Mouse (Mus musculus): Measurements from ENCODE around the gene Robo4. TPM values are rescaled to one million over a fixed set of nuclear protein-coding genes. Genes with fewer than 3 reads are reported as not detected.

Gene Robo4
- polyA plus RNA-seq, 1 experiment, result 11.4 TPM

DNA sequence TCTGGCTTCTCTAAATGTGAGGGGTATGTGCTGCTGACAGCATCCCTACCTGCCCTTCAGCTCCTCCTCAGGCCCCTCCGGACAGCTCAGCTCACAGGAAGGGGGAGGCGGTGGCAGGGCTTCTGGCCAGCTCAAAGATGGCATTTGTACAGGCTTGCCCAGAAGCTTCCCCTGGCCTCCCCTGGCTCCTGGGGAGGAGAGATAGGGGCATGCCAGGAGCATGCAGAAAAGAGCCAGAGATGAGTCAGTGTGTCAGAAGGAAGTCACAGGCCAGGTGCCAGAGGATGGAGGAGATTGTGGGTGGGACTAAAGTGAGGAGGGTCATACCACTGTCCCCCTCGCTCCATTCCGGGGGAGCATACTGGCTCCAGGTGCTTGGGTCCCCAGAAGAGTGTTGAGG, 17.1 kb downstream of the Robo4 start:
- no peaks in the 10 kb centered on the region for H3K36me3 ChIP-seq (ENCODE audit: control insufficient read depth, insufficient read depth, low read length)
- H3K27me3 ChIP-seq (ENCODE audit: control insufficient read depth, insufficient read depth, low read length), result no peaks in the 10 kb centered on the region
- H3K4me1 ChIP-seq (ENCODE audit: control insufficient read depth, insufficient read depth, insufficient read length), result peaks cover 5% of the 10 kb centered on the region; the same call in 1 of the 2 replicates
- TF ChIP-seq POLR2A (IDR thresholded peaks at IDR 0.05; ENCODE audit: low read depth, low read length), result no peak
- TF ChIP-seq CTCF (IDR thresholded peaks at IDR 0.05; ENCODE audit: extremely low read depth, insufficient read depth, insufficient read length, insufficient replicate concordance), result no peak
- no peak for DNase-seq (ENCODE audit: low read depth in 1 of 2, low spot score in 2 of 2)
- H3K4me3 ChIP-seq (ENCODE audit: extremely low read depth, insufficient read depth, insufficient read length), result no peak overlapping the region
- no peak overlapping the region for H3K27ac ChIP-seq (ENCODE audit: insufficient read depth, low read length)
- 70% methylated on average over 4 of the region's 4 CpGs for WGBS

DNA sequence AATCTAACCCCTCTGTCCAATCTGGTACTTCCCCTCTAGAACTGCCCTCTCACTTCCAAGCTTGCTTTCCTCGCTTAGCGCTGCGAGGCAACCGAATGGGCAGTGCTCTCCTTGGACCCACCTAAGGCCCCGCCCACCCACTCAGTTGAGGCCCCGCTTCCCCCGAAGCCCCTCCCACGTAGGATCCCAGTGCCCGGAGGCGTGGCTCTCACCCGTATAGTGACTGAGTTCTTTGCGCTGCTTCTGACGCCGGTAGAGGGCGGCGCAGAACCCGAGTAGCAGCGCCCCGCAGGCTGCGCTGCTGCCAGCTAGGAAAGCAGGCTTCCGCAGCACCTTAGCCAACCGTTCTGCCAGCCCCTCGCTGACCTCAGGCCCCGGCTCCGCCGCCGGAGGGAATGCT, 19.0 kb downstream of the Robo4 start:
- Histone ChIP-seq H3K27me3 (ENCODE audit: control insufficient read depth, insufficient read depth, low read length) (no peaks in the 10 kb centered on the region), H3K4me3 (ENCODE audit: extremely low read depth, insufficient read depth, insufficient read length) (peak overlapping the region; percentile 22; the same call in 1 of the 2 replicates)
- under 1% methylated on average over 27 of the region's 27 CpGs for WGBS

DNA sequence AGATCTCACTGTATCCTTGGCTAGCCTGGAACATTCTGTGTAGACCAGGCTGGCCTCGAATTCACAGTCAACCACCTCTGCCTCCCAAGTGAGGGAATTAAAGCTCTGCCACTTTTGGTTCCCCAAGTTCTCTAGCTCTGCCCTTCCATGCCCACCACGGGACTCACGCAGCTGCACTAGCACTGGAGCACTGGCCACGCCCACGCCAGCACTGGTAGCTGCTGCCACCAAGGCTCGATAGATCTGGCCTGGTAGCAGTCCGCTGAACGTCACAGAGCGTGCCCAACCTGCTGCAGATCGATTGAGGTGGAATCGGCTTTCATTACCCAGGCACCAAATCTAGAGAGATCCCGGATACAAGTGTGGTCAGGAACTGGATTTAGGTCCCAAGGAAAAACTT, 19.5 kb downstream of the Robo4 start:
- DNase-seq (ENCODE audit: low read depth in 1 of 2, low spot score in 2 of 2), result no peak
- Histone ChIP-seq H3K36me3 (ENCODE audit: control insufficient read depth, insufficient read depth, low read length) (no peaks in the 10 kb centered on the region), H3K27ac (ENCODE audit: insufficient read depth, low read length) (no peak overlapping the region), H3K27me3 (ENCODE audit: control insufficient read depth, insufficient read depth, low read length) (no peaks in the 10 kb centered on the region), H3K4me3 (ENCODE audit: extremely low read depth, insufficient read depth, insufficient read length) (no peak overlapping the region), H3K4me1 (ENCODE audit: control insufficient read depth, insufficient read depth, insufficient read length) (peaks cover 5% of the 10 kb centered on the region; the same call in 1 of the 2 replicates)
- TF ChIP-seq POLR2A (IDR thresholded peaks at IDR 0.05; ENCODE audit: low read depth, low read length) (no peak), CTCF (IDR thresholded peaks at IDR 0.05; ENCODE audit: extremely low read depth, insufficient read depth, insufficient read length, insufficient replicate concordance) (no peak)
- 18% methylated on average over 12 of the region's 12 CpGs for WGBS

More for the DNA sequence above, 19.0 kb downstream of the Robo4 start:
- Histone ChIP-seq H3K27ac (ENCODE audit: insufficient read depth, low read length) (no peak overlapping the region), H3K4me1 (ENCODE audit: control insufficient read depth, insufficient read depth, insufficient read length) (peaks cover 5% of the 10 kb centered on the region; the same call in 1 of the 2 replicates), H3K36me3 (ENCODE audit: control insufficient read depth, insufficient read depth, low read length) (no peaks in the 10 kb centered on the region)
- TF ChIP-seq CTCF (IDR thresholded peaks at IDR 0.05; ENCODE audit: extremely low read depth, insufficient read depth, insufficient read length, insufficient replicate concordance), result peak; percentile 48; the same call in 1 of the 2 replicates
- no peak for TF ChIP-seq POLR2A (IDR thresholded peaks at IDR 0.05; ENCODE audit: low read depth, low read length)
- peak; percentile 60 to 77 for DNase-seq (ENCODE audit: low read depth in 1 of 2, low spot score in 2 of 2)

- 47% methylated on average over 26 of the region's 26 CpGs for WGBS
Observed at GRCm38 (mm10) chr9:37429326-37429725, 27.6 kb downstream of the Robo4 start.

DNA sequence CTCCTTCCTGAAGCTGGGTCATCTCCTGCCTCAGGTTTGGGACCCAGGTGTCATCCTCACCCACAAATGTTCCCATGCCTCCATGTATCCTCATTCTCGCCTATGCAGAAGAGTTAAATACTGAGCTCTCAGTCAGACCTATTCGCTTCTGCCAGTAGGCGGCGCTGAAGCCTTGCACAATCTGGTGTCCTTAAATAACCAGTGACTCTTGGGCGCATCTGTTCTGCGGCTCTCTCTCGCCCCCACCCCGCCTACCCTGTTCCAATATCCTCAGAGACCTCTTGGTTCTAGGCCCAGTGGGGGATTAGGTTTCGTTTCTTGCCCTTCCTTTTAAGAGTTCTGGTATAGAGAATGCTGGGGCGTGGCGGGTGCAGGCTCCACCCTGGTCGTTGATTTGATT, 28.9 kb downstream of the Robo4 start:
- Histone ChIP-seq H3K4me3 (ENCODE audit: extremely low read depth, insufficient read depth, insufficient read length) (no peak overlapping the region), H3K4me1 (ENCODE audit: control insufficient read depth, insufficient read depth, insufficient read length) (no peaks in the 10 kb centered on the region; the same call in 1 of the 2 replicates), H3K36me3 (ENCODE audit: control insufficient read depth, insufficient read depth, low read length) (no peaks in the 10 kb centered on the region), H3K27ac (ENCODE audit: insufficient read depth, low read length) (no peak overlapping the region), H3K27me3 (ENCODE audit: control insufficient read depth, insufficient read depth, low read length) (peaks cover 20% of the 10 kb centered on the region)
- peak; percentile 58 to 71 for DNase-seq (ENCODE audit: low read depth in 1 of 2, low spot score in 2 of 2)
- TF ChIP-seq POLR2A (IDR thresholded peaks at IDR 0.05; ENCODE audit: low read depth, low read length), result no peak
- TF ChIP-seq CTCF (IDR thresholded peaks at IDR 0.05; ENCODE audit: extremely low read depth, insufficient read depth, insufficient read length, insufficient replicate concordance), result peak; percentile 81; the same call in 1 of the 2 replicates
- WGBS, result 4% methylated on average over 12 of the region's 12 CpGs

More at GRCm38 (mm10) chr9:37429326-37429725, 27.6 kb downstream of the Robo4 start:
- H3K27me3 ChIP-seq (ENCODE audit: control insufficient read depth, insufficient read depth, low read length), result peaks cover 17% of the 10 kb centered on the region
- DNase-seq (ENCODE audit: low read depth in 1 of 2, low spot score in 2 of 2), result no peak
- H3K4me1 ChIP-seq (ENCODE audit: control insufficient read depth, insufficient read depth, insufficient read length), result no peaks in the 10 kb centered on the region; the same call in 1 of the 2 replicates
- H3K27ac ChIP-seq (ENCODE audit: insufficient read depth, low read length), result no peak overlapping the region
- no peaks in the 10 kb centered on the region for H3K36me3 ChIP-seq (ENCODE audit: control insufficient read depth, insufficient read depth, low read length)
- TF ChIP-seq CTCF (IDR thresholded peaks at IDR 0.05; ENCODE audit: extremely low read depth, insufficient read depth, insufficient read length, insufficient replicate concordance) (no peak), POLR2A (IDR thresholded peaks at IDR 0.05; ENCODE audit: low read depth, low read length) (no peak)
- no peak overlapping the region for H3K4me3 ChIP-seq (ENCODE audit: extremely low read depth, insufficient read depth, insufficient read length)

- H3K27me3 ChIP-seq (ENCODE audit: control insufficient read depth, insufficient read depth, low read length), result peaks cover 20% of the 10 kb centered on the region
- 3% methylated on average over 17 of the region's 17 CpGs for WGBS
- no peaks in the 10 kb centered on the region; the same call in 1 of the 2 replicates for H3K4me1 ChIP-seq (ENCODE audit: control insufficient read depth, insufficient read depth, insufficient read length)
- no peak overlapping the region for H3K4me3 ChIP-seq (ENCODE audit: extremely low read depth, insufficient read depth, insufficient read length)
- no peak overlapping the region for H3K27ac ChIP-seq (ENCODE audit: insufficient read depth, low read length)
- H3K36me3 ChIP-seq (ENCODE audit: control insufficient read depth, insufficient read depth, low read length), result no peaks in the 10 kb centered on the region
- DNase-seq (ENCODE audit: low read depth in 1 of 2, low spot score in 2 of 2), result no peak
- TF ChIP-seq POLR2A (IDR thresholded peaks at IDR 0.05; ENCODE audit: low read depth, low read length) (no peak), CTCF (IDR thresholded peaks at IDR 0.05; ENCODE audit: extremely low read depth, insufficient read depth, insufficient read length, insufficient replicate concordance) (no peak)
Observed at GRCm38 (mm10) chr9:37432026-37432666, 30.4 kb downstream of the Robo4 start.
